In the genomic region with DNA sequence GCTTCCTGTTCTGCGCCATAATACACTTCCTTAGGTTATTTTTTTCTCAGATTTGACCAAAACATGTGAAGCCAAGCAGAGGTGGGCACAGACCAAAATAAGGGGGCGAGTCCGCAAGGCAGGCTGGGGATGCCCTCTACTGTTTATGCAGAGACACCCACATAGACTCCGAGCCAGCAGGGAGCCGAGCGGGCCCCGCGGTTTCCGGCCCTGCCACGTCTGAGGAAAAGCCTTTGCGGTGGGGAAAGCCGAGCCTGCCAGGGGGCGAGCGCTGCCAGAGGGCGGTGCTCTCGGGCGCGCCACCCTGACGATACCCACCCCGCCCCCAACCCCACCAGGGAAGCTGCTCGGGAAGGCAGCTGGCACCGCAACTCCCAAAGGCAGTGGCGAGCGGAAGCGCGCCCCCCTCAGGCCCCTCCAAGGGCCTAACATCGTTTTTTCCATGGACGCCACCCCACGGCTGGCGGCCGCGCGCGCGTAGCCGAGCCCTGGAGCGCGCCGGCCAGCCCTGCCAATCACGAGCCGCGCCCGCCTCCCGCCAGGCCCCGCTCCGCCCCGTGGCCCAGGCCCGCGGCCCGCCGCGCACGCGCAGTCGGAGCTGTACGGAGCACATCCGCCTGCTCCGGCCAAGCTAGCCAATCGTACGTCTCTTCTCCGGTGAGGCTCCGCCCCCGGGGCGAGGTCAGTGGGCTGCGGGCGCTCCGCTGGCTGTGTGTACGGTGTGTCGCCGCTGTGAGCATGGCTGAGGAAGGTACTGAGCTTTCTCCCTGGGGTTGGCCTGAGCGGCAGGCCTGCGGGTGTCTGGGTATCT, we compare ENCODE assay signal across 8 mouse cellular contexts. TPM values are rescaled to one million over a fixed set of nuclear protein-coding genes. Genes with fewer than 3 reads are reported as not detected.
DNase-seq lines count a peak whose midpoint lies in the region; ATAC-seq and TF ChIP-seq lines count a peak whose summit lies in the region.

Sfr1 (plus strand) TSS at position 612 of the 811 bp plus-strand sequence.

- H3K9ac ChIP-seq in embryonic facial prominence, embryonic 15.5 days: peak within 1 kb of the TSS; percentile 79
- H3K9ac ChIP-seq in limb, embryonic 14.5 days (ENCODE audit: low read depth, low read length, severe bottlenecking): peak within 1 kb of the TSS; percentile 82
- H3K9ac ChIP-seq in midbrain, postnatal 0 days (replicated peaks; ENCODE audit: low read length, poor library complexity, severe bottlenecking): peak within 1 kb of the TSS; percentile 74

- H3K27ac ChIP-seq in bone marrow, adult 2 months (ENCODE audit: control insufficient read depth, insufficient read depth, low read depth, low read length, poor library complexity): peak within 1 kb of the TSS; percentile 93
- peak within 1 kb of the TSS; percentile 99 for H3K27ac ChIP-seq in embryonic facial prominence, embryonic 15.5 days (replicated peaks)
- H3K27ac ChIP-seq in limb, embryonic 14.5 days (replicated peaks; ENCODE audit: low read depth, low read length): peak within 1 kb of the TSS; percentile 98
- H3K27ac ChIP-seq in midbrain, postnatal 0 days (ENCODE audit: low read depth, low read length): peak within 1 kb of the TSS; percentile 92

- peak; percentile 80 for TF ChIP-seq POLR2A in bone marrow, adult 2 months (IDR thresholded peaks at IDR 0.05; ENCODE audit: borderline replicate concordance, control insufficient read depth, low read depth, low read length)
- peak; percentile 87; the same call in 1 of the 2 replicates for TF ChIP-seq POLR2A in limb, embryonic 14.5 days (IDR thresholded peaks at IDR 0.05; ENCODE audit: borderline replicate concordance, extremely low read depth, insufficient read depth, insufficient read length)

- peak within 1 kb of the TSS; percentile 60 for H3K4me2 ChIP-seq in embryonic facial prominence, embryonic 15.5 days (replicated peaks)
- peak within 1 kb of the TSS; percentile 50 for H3K4me2 ChIP-seq in limb, embryonic 14.5 days (replicated peaks; ENCODE audit: low read depth, low read length, severe bottlenecking)
- peak within 1 kb of the TSS; percentile 81 for H3K4me2 ChIP-seq in midbrain, postnatal 0 days (ENCODE audit: low read depth, low read length, poor library complexity, severe bottlenecking)

- ATAC-seq in embryonic facial prominence, embryonic 15.5 days (ENCODE audit: insufficient number of reproducible peaks, low FRiP score, low TSS enrichment, low read depth): peak; percentile 95
- ATAC-seq in limb, embryonic 14.5 days (ENCODE audit: low FRiP score, low read depth): peak; percentile 95
- ATAC-seq in midbrain, postnatal 0 days (ENCODE audit: low FRiP score): peak; percentile 98

- no peaks in the 10 kb centered on the region; the same call in 1 of the 2 replicates for H3K4me1 ChIP-seq in bone marrow, adult 2 months (ENCODE audit: control insufficient read depth, insufficient read depth, low read length)
- H3K4me1 ChIP-seq in embryonic facial prominence, embryonic 15.5 days: peaks cover 26% of the 10 kb centered on the region
- peaks cover 23% of the 10 kb centered on the region for H3K4me1 ChIP-seq in limb, embryonic 14.5 days (ENCODE audit: control insufficient read depth, insufficient read depth, low read length)
- no peaks in the 10 kb centered on the region for H3K4me1 ChIP-seq in midbrain, postnatal 0 days (ENCODE audit: insufficient read depth, low read length)

- no peaks in the 10 kb centered on the region for H3K9me3 ChIP-seq in embryonic facial prominence, embryonic 15.5 days (replicated peaks)
- H3K9me3 ChIP-seq in limb, embryonic 14.5 days (ENCODE audit: control insufficient read depth, low read length): no peaks in the 10 kb centered on the region
- H3K9me3 ChIP-seq in midbrain, postnatal 0 days (ENCODE audit: low read length): no peaks in the 10 kb centered on the region

- peak; percentile 95 for DNase-seq in 416B (ENCODE audit: low read depth)
- DNase-seq in heart, adult 8-10 months (ENCODE audit: low spot score): peak; percentile 97
- DNase-seq in kidney, adult 9 months: peak; percentile 99
- DNase-seq in limb, embryonic 14.5 days (ENCODE audit: low spot score): peak; percentile 94
- peak; percentile 98 for DNase-seq in midbrain, postnatal 0 days (ENCODE audit: low spot score)
- DNase-seq in spleen, postnatal 14 days (ENCODE audit: low spot score in 2 of 2): peak; percentile 98

- peaks cover 33% of the 10 kb centered on the region for H3K36me3 ChIP-seq in embryonic facial prominence, embryonic 15.5 days
- peaks cover 37% of the 10 kb centered on the region for H3K36me3 ChIP-seq in limb, embryonic 14.5 days (ENCODE audit: control insufficient read depth, insufficient read depth, low read length)
- peaks cover 14% of the 10 kb centered on the region for H3K36me3 ChIP-seq in midbrain, postnatal 0 days (ENCODE audit: insufficient read depth, low read length)

- H3K4me3 ChIP-seq in bone marrow, adult 2 months (replicated peaks; ENCODE audit: control insufficient read depth, low read depth, low read length): peak within 1 kb of the TSS; percentile 97
- peak within 1 kb of the TSS; percentile 81 for H3K4me3 ChIP-seq in embryonic facial prominence, embryonic 15.5 days (replicated peaks)
- peak within 1 kb of the TSS; percentile 76 for H3K4me3 ChIP-seq in limb, embryonic 14.5 days (replicated peaks; ENCODE audit: low read length)
- H3K4me3 ChIP-seq in midbrain, postnatal 0 days (ENCODE audit: low read depth, low read length): peak within 1 kb of the TSS; percentile 66

- H3K27me3 ChIP-seq in embryonic facial prominence, embryonic 15.5 days: no peaks in the 10 kb centered on the region
- no peaks in the 10 kb centered on the region for H3K27me3 ChIP-seq in limb, embryonic 14.5 days (ENCODE audit: control insufficient read depth, insufficient read depth, low read length)
- no peaks in the 10 kb centered on the region for H3K27me3 ChIP-seq in midbrain, postnatal 0 days (ENCODE audit: insufficient read depth, low read length)

- TF ChIP-seq CTCF in bone marrow, adult 2 months (IDR thresholded peaks at IDR 0.05; ENCODE audit: control insufficient read depth, insufficient read depth, low read length): peak; percentile 32; the same call in 1 of the 2 replicates
- peak; percentile 68 for TF ChIP-seq CTCF in midbrain, postnatal 0 days (IDR thresholded peaks at IDR 0.05)

- WGBS in bone marrow, adult 2 months: under 1% methylated on average over 72 of the region's 72 CpGs
- under 1% methylated on average over 70 of the region's 72 CpGs for WGBS in embryonic facial prominence, embryonic 15.5 days
- under 1% methylated on average over 51 of the region's 72 CpGs for WGBS in limb, embryonic 14.5 days
- under 1% methylated on average over 63 of the region's 72 CpGs for WGBS in midbrain, postnatal 0 days

RNA-seq across cellular contexts. Expression of gene Sfr1, which starts in this region (rescaled TPM):
- polyA plus RNA-seq in bone marrow, adult 2 months (2011; ENCODE audit: insufficient read depth, insufficient read length, low replicate concordance, missing spikeins): 35.6 and 53.0 TPM in 2 replicates
- 263 and 279 TPM in 2 replicates for polyA plus RNA-seq in embryonic facial prominence, embryonic 15.5 days (2015; fragmentation: Nextera tagmentation; extraction: Ambion mirVana)
- 10 to 100 TPM; 66.5 to 80.7 (median 72.1) TPM for total RNA-seq in heart, adult 8-10 months (2022)
- 163 and 176 TPM in 2 replicates for polyA plus RNA-seq in limb, embryonic 14.5 days (2012; rRNA removed)
- 306 and 319 TPM in 2 replicates for polyA plus RNA-seq in limb, embryonic 14.5 days (2014; fragmentation: Nextera tagmentation; extraction: Ambion mirVana)
- total RNA-seq in midbrain, postnatal 0 days (2014; rRNA removed): 42.7 and 48.9 TPM in 2 replicates
- polyA plus RNA-seq in midbrain, postnatal 0 days (2015; fragmentation: Nextera tagmentation; extraction: Ambion mirVana): 183 TPM in 2 replicates

Comparison
In these comparisons a context has a peak if more than half of its experiments do, and no peak if none do; other contexts are left out.
1. Peak in every context shown above with its lines: DNase-seq, ATAC-seq, H3K4me3 ChIP-seq and H3K27ac ChIP-seq.